Comparison of ENCODE assay signal across 22 mouse cellular contexts in the genomic region with DNA sequence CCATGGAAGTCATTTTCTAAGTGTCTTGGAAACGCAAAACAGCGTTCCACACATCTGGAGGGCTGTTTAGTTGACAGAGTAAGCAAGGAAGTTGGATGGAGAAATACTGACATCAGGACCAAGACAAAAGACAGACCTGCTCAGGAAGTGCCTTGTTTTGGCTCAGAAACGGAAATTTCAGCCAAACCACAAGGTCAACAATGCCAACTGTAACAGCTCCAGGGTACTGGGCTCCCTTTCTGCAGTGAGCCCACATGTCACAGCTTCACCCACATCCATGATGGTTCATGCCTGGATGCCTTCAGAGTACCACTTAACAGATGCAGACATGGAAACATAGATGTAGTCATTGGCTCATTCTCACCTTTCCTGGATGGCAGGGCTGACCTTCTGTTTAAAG.
DNase-seq lines count a peak whose midpoint lies in the region; ATAC-seq lines count a peak whose summit lies in the region.
"Had no signal": no experiment of that assay in that cellular context is flagged by ENCODE, and none has a peak within 500 bp of the region (broad histone marks: within the 10 kb centered on the region; RNA-seq: fewer than 3 reads in every experiment).

No protein-coding gene starts in this region.

- no peak for DNase-seq in liver
- DNase-seq in thymus, postnatal 25 days = peak; percentile 30
- no peak for DNase-seq in thymus, adult 18-20 months
- DNase-seq in gonadal fat pad, adult 2 months (ENCODE audit: low read depth) = peak; percentile 8
- peak; percentile 9 for DNase-seq in skeletal muscle tissue, adult 2 months (ENCODE audit: low read depth, low spot score)
- DNase-seq in heart, embryonic 10.5 days (ENCODE audit: low spot score) = no peak
- DNase-seq: adrenal gland, postnatal 10 days; cerebellum, adult 18-20 months; kidney, adult 11 months; lung, adult 18-20 months; lung, postnatal 4 days; spleen, adult 18-20 months had no signal

- H3K36me3 ChIP-seq in liver, embryonic 16.5 days (ENCODE audit: control insufficient read depth, insufficient read depth) = no peaks in the 10 kb centered on the region
- H3K36me3 ChIP-seq in heart, embryonic 10.5 days = no peaks in the 10 kb centered on the region
- no peaks in the 10 kb centered on the region for H3K36me3 ChIP-seq in neural tube, embryonic 15.5 days
- H3K36me3 ChIP-seq: embryonic facial prominence, embryonic 10.5 days; forebrain, embryonic 12.5 days; hindbrain, embryonic 10.5 days; limb, embryonic 12.5 days; neural tube, embryonic 13.5 days had no signal

- ATAC-seq in liver, embryonic 16.5 days (ENCODE audit: low read depth) = no peak
- no peak for ATAC-seq in neural tube, embryonic 15.5 days (ENCODE audit: low FRiP score)
- ATAC-seq: Patski had no signal

- 23% methylated on average over 3 of the region's 3 CpGs for WGBS in liver, embryonic 16.5 days (ENCODE audit: insufficient replicate concordance)
- WGBS in heart, embryonic 10.5 days = 55% methylated on average over 3 of the region's 3 CpGs
- 81% methylated on average over 3 of the region's 3 CpGs for WGBS in neural tube, embryonic 15.5 days

- no peaks in the 10 kb centered on the region for H3K27me3 ChIP-seq in liver, embryonic 16.5 days (ENCODE audit: control insufficient read depth, insufficient read depth, low read depth, low read length)
- no peaks in the 10 kb centered on the region for H3K27me3 ChIP-seq in heart, embryonic 10.5 days (ENCODE audit: insufficient read depth, poor library complexity, severe bottlenecking)
- no peaks in the 10 kb centered on the region for H3K27me3 ChIP-seq in neural tube, embryonic 15.5 days (replicated peaks)
- H3K27me3 ChIP-seq: forebrain, embryonic 12.5 days; limb, embryonic 12.5 days; neural tube, embryonic 13.5 days had no signal

- H3K27ac ChIP-seq in liver, embryonic 16.5 days (ENCODE audit: low read length) = peak overlapping the region; percentile 37; the same call in 1 of the 2 replicates
- no peak overlapping the region for H3K27ac ChIP-seq in heart, embryonic 10.5 days
- H3K27ac ChIP-seq in neural tube, embryonic 15.5 days (replicated peaks) = no peak overlapping the region
- H3K27ac ChIP-seq: embryonic facial prominence, embryonic 10.5 days; forebrain, embryonic 12.5 days; hindbrain, embryonic 10.5 days; limb, embryonic 12.5 days; neural tube, embryonic 13.5 days; stomach, postnatal 0 days had no signal

- H3K4me2 ChIP-seq in liver, embryonic 16.5 days (ENCODE audit: low read depth, low read length) = no peak overlapping the region
- H3K4me2 ChIP-seq in neural tube, embryonic 15.5 days = no peak overlapping the region
- H3K4me2 ChIP-seq: forebrain, embryonic 12.5 days; limb, embryonic 12.5 days; midbrain, embryonic 11.5 days; neural tube, embryonic 13.5 days had no signal

- no peaks in the 10 kb centered on the region for H3K9me3 ChIP-seq in liver, embryonic 16.5 days (replicated peaks; ENCODE audit: control insufficient read depth, low read length)
- no peaks in the 10 kb centered on the region for H3K9me3 ChIP-seq in heart, embryonic 10.5 days
- no peaks in the 10 kb centered on the region for H3K9me3 ChIP-seq in neural tube, embryonic 15.5 days (replicated peaks)
- H3K9me3 ChIP-seq: embryonic facial prominence, embryonic 10.5 days; forebrain, embryonic 12.5 days; hindbrain, embryonic 10.5 days; limb, embryonic 12.5 days; neural tube, embryonic 13.5 days had no signal

- H3K4me1 ChIP-seq in liver, embryonic 16.5 days (ENCODE audit: control insufficient read depth, low read depth, low read length) = no peaks in the 10 kb centered on the region; the same call in 1 of the 2 replicates
- no peaks in the 10 kb centered on the region for H3K4me1 ChIP-seq in heart, embryonic 10.5 days
- no peaks in the 10 kb centered on the region for H3K4me1 ChIP-seq in neural tube, embryonic 15.5 days
- H3K4me1 ChIP-seq: embryonic facial prominence, embryonic 10.5 days; limb, embryonic 12.5 days had no signal

- H3K4me3 ChIP-seq in liver, embryonic 16.5 days (ENCODE audit: low read depth, low read length) = no peak overlapping the region
- no peak overlapping the region for H3K4me3 ChIP-seq in heart, embryonic 10.5 days
- H3K4me3 ChIP-seq in neural tube, embryonic 15.5 days (replicated peaks) = no peak overlapping the region
- H3K4me3 ChIP-seq: embryonic facial prominence, embryonic 10.5 days; forebrain, embryonic 12.5 days; hindbrain, embryonic 10.5 days; limb, embryonic 12.5 days; neural tube, embryonic 13.5 days had no signal

- no peak overlapping the region for H3K9ac ChIP-seq in liver, embryonic 16.5 days (ENCODE audit: low read depth, low read length)
- H3K9ac ChIP-seq in neural tube, embryonic 15.5 days (replicated peaks) = no peak overlapping the region
- H3K9ac ChIP-seq: forebrain, embryonic 12.5 days; limb, embryonic 12.5 days; neural tube, embryonic 13.5 days had no signal

Comparison
In these comparisons a context has a peak if more than half of its experiments do, and no peak if none do; other contexts are left out.
1. DNase-seq: peak in thymus, postnatal 25 days (single experiment), gonadal fat pad, adult 2 months (single experiment) and skeletal muscle tissue, adult 2 months (single experiment); none in liver (single experiment), thymus, adult 18-20 months (0 of 2) and heart, embryonic 10.5 days (single experiment).